Mouse (Mus musculus) B cell, adult (primary cell): Measurements from ENCODE around the gene Epb41. TPM values are rescaled to one million over a fixed set of nuclear protein-coding genes. Genes with fewer than 3 reads are reported as not detected.

Experiments used
- total RNA-seq: library from RNA; stranded (reverse); gene quantifications from 4 replicates; pipeline ENCODE4 v1.2.4, GENCODE M21; 2023; ENCODE audit not compliant: inconsistent age

Epb41 gene
- 66.4 to 77.4 TPM (median 73.4 TPM) in 4 replicates for total RNA-seq

GRCm38 (mm10) chr4:132074933-132075769 is at the start of gene Epb41:
Epb41 (minus strand) TSS chr4:132075321.

GRCm38 (mm10) chr4:132074077-132074932 is 816 bp downstream of the Epb41 start, which contains the start of gene Gm10300:
Gm10300 (plus strand) TSS chr4:132074697.

DNA sequence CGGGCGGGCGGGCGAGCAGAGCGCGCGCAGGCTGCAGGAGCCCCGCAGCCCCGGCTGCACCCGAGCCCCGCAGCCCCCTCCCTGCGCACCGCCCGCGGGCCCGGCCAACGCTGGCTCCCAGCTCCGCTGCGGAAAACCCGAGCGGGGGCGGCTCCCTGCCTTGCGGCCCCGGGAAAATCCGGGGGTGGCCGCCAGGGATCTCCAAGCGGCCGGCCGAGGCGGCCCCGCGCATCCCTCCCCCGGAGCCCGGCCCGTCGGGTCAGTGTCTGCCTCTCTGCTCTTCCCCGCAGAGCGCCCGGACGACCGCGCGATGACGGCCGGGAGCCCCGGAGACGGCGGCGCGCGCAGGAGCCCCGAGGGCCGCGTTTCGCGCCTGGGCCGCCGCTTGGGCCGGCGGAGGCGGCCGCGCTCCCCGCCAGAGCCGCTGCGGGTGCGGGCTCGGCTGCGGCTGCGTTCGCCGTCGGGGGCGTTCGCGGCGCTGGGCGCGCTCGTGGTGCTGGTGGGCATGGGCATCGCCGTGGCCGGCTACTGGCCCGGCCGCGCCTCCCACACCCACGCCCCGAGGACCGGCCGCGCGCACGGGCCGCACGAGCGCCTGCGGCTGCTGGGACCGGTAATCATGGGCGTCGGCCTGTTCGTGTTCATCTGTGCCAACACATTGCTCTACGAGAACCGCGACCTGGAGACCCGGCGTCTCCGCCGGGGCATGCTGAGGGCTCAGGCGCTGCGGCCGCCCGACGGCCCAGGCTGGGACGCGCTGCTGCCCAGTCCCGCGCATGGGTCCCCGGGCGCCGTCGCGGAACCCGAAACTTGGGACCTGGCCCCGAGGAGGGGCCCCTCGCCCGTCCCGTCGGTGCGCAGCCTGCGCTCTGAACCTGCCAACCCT is 153.4 kb downstream of the Epb41 start, which contains the start of gene Tmem200b:
Gene Tmem200b (plus strand): TSS at position 311 of the 886 bp plus-strand sequence.

Other genes with a start within 250 kb of the Epb41 start
- 0.12 to 0.18 TPM (median 0.13 TPM) in 3 of 4 replicates, not detected in the other for gene Ptpru, start 237.0 kb downstream of the Epb41 start, total RNA-seq
- gene Mecr, start 231.9 kb downstream of the Epb41 start, total RNA-seq: 20.6 to 27.6 TPM (median 24.2 TPM) in 4 replicates
- 80.1 to 90.5 TPM (median 83.7 TPM) in 4 replicates for gene Srsf4, start 201.7 kb downstream of the Epb41 start, total RNA-seq
- gene Tmem200b, start 153.6 kb downstream of the Epb41 start, total RNA-seq: not detected in 4 replicates
- gene Gm10300, start 624 bp downstream of the Epb41 start, total RNA-seq: 0.29 to 0.30 TPM in 2 of 4 replicates, not detected in the others
- not detected in 4 replicates for gene Oprd1, start 69.2 kb upstream of the Epb41 start, total RNA-seq
- gene Ythdf2, start 137.0 kb upstream of the Epb41 start, total RNA-seq: 79.5 to 88.0 TPM (median 83.0 TPM) in 4 replicates
- gene Gmeb1, start 186.3 kb upstream of the Epb41 start, total RNA-seq: 37.3 to 46.2 TPM (median 38.9 TPM) in 4 replicates
- gene Taf12, start 199.1 kb upstream of the Epb41 start, total RNA-seq: 34.4 to 42.6 TPM (median 35.9 TPM) in 4 replicates
- gene Rab42, start 228.1 kb upstream of the Epb41 start, total RNA-seq: not detected in 4 replicates